Mouse (Mus musculus) brain, embryonic 14.5 days (tissue): Measurements from ENCODE around the gene Lsm14b. TPM values are rescaled to one million over a fixed set of nuclear protein-coding genes. Genes with fewer than 3 reads are reported as not detected.

Experiments
- DNase-seq: peaks from one replicate; pipeline ENCODE4 v3.0.0-alpha.2; 2011; ENCODE audit warnings: low read depth
- CTCF ChIP-seq: fragments of 200-500 bp; IDR thresholded peaks from 2 replicates; pipeline ENCODE4 v1.5.1; 2012; ENCODE audit warnings: inconsistent platforms, mild to moderate bottlenecking, moderate library complexity, borderline replicate concordance; ENCODE audit not compliant: insufficient read depth, insufficient read length; ENCODE audit errors: extremely low read depth
- POLR2A ChIP-seq: fragments of 200-500 bp; IDR thresholded peaks from 2 replicates; pipeline ENCODE4 v1.6.1; 2012; ENCODE audit warnings: mild to moderate bottlenecking, inconsistent platforms, borderline replicate concordance; ENCODE audit not compliant: poor library complexity, insufficient read depth, insufficient read length, severe bottlenecking; ENCODE audit errors: extremely low read depth
- polyA plus RNA-seq: library from polyadenylated mRNA; depleted of rRNA; stranded (reverse); fragments of >200 nt; gene quantifications from 2 replicates; pipeline ENCODE4 v1.2.3, GENCODE M21; 2012

The Lsm14b gene
- polyA plus RNA-seq, 1 experiment = 177 TPM

DNA sequence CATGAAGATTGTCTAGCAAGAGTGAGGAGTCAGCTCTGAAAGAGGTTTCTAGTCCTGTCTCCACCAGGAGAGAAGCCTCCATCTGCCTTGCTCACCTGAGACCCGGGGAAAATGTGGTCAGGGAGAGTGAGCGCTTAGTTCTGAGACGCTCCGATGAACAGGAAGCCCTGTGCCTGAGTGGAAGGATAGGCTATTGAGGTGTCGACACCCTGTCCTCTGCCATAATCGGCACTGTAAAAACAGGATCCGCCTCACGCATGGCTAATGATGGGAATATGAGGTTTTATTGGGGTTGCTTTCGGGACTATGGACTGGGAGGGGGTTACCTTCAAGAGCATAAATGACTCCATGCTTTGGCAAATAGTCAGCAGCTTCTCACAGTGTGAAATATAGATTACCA lies 6.2 kb upstream of the Lsm14b start:
- TF ChIP-seq CTCF = no peak
- TF ChIP-seq POLR2A = no peak
- DNase-seq = no peak

DNA sequence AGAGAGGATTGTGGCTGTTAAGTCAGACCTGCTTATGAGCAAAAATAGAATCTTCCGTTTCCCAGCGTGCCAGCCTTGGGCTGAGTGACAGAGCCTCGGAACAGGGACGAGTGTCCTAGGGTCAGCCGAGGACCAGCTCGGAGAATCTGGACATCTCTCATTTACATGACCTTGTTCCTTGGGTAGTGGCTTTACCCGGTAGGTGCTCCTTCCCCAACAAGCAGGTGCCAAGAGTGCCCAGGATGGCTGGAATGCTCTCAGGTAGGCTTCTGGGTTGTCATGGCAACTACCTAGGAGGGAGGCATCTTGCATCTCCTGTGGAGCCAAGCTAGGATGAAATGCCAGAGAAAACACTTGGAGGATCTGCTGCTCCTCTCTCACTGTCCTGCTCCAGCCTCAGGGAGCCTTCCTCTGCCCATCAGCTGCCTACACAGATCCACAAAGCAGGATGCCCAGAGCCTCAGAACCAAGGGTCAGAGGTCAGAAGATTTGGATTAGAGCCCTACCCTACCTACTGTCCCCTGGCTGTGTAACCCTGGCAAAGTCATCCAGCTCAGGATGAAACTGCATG lies 4.6 kb upstream of the Lsm14b start:
- no peak for TF ChIP-seq POLR2A
- TF ChIP-seq CTCF = no peak
- no peak for DNase-seq

GRCm38 (mm10) chr2:180020919-180021318 lies 3.9 kb upstream of the Lsm14b start:
- DNase-seq = no peak
- TF ChIP-seq POLR2A (no peak), CTCF (no peak)

DNA sequence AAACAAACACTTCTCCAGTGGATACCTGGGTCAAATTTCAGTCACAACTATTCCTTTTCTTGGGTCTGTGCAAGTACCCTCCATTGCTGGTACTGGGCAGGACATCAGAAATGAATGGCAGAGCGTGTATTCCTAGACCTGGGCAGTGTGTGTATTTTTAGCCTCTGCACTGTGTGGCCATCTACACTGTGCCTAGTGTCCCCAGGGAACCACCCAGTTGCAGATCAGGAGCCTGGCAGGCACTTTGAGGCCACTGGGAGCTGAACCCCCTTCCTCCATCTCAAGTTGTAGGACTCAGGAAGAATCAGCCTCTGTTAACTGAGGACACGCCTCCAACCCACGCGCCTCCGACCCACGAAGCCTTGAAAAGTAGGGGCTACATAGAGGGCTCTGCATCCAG lies 2.0 kb upstream of the Lsm14b start:
- no peak for DNase-seq
- TF ChIP-seq CTCF = no peak
- no peak for TF ChIP-seq POLR2A

- TF ChIP-seq POLR2A (no peak), CTCF (no peak)
- DNase-seq = peak; percentile 64
Measured at GRCm38 (mm10) chr2:180025135-180025860, 511 bp downstream of the Lsm14b start.

- TF ChIP-seq CTCF (no peak), POLR2A (no peak)
- DNase-seq = no peak
Measured at GRCm38 (mm10) chr2:180025861-180026200, 1.0 kb downstream of the Lsm14b start.

DNA sequence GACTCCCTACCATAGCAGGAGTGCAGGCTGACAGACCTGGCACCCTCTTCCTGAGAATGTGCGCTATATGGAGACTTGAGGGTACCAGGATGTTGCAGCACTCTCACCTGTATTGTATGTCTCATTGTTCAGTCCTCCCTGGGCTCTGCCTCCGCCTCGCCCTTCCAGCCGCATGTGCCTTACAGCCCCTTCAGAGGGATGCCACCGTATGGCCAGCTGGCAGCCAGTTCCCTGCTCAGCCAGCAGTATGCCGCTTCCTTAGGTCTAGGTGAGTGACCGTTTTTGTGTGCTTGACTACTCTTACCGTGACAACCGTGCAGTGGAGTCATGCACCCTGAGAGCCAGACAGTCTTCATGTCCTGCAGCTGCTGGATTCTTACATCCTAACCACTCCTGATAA lies 3.0 kb downstream of the Lsm14b start:
- no peak for DNase-seq
- no peak for TF ChIP-seq POLR2A
- TF ChIP-seq CTCF = no peak

DNA sequence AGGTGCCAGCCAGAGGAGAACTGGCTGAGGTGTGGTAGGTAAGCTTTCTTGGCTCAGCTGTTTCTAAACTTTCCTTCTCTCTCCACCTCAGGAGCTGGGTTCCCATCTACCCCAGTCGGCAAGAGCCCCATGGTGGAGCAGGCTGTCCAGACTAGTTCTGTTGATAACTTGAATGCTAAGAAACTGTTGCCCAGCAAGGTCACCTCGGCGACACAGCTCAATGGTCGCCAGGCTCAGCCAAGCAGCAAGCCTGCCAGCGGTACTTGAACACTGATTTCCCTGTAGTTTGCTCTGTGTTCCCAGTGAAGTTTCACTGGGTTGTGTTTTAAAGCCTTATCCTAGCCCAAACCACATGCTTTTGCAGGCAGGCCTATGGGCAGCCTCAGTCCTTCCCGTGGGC lies 6.5 kb downstream of the Lsm14b start:
- TF ChIP-seq POLR2A = no peak
- TF ChIP-seq CTCF = no peak

GRCm38 (mm10) chr2:180032925-180033324 lies 8.1 kb downstream of the Lsm14b start:
- no peak for TF ChIP-seq POLR2A
- no peak for TF ChIP-seq CTCF

More for the DNA sequence above, 6.5 kb downstream of the Lsm14b start:
- DNase-seq = no peak

DNA sequence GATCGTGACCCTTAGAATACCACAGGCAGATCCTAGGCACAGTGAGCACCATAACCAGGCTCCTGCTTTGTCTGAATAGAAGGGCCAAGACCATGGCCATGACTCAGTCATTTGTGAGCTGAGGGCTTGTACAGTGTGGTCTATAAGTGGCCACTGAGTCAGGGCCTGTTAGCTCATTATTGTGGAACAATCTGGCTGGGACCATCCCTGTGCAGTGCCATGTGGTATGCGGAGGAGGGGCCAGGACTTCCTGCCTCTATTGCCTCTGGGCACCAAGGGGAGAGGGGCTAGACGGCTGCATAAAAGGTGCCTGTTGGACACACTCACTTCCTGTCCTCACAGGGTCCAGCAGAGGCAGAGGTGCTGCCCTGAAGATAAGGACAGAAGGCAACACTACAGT lies 9.2 kb downstream of the Lsm14b start:
- DNase-seq = no peak
- TF ChIP-seq POLR2A (no peak), CTCF (no peak)

More at GRCm38 (mm10) chr2:180032925-180033324, 8.1 kb downstream of the Lsm14b start:
- DNase-seq = no peak

- no peak for TF ChIP-seq CTCF
- TF ChIP-seq POLR2A = no peak
- DNase-seq = no peak
Measured at GRCm38 (mm10) chr2:180034753-180035152, 10.0 kb downstream of the Lsm14b start.

- TF ChIP-seq CTCF = no peak
- no peak for TF ChIP-seq POLR2A
- DNase-seq = no peak
Measured at GRCm38 (mm10) chr2:180040406-180040805, 15.6 kb downstream of the Lsm14b start.
